Mouse (Mus musculus) CH12.LX (cell line): ENCODE data around the gene Akr1b8. TPM values are rescaled to one million over a fixed set of nuclear protein-coding genes. Genes with fewer than 3 reads are reported as not detected.

ENCODE experiments used
- DNase-seq: peaks from one replicate; pipeline ENCODE4 v3.0.0-alpha.2; 2013; ENCODE audit errors: extremely low read depth
- H3K27ac ChIP-seq: 2 replicates; pipeline ENCODE4 v1.5.1; 2012; ENCODE audit warnings: low read depth, mild to moderate bottlenecking, control low read depth, moderate library complexity; ENCODE audit not compliant: insufficient read depth
- H3K27me3 ChIP-seq: replicated peaks from 2 replicates; pipeline ENCODE3; 2012; ENCODE audit warnings: inconsistent platforms
- H3K36me3 ChIP-seq, 2 experiments: replicated peaks in 1 of 2; 2 replicates each; pipeline versions ENCODE3 to v1.6.1; 2012; ENCODE audit warnings: inconsistent platforms in 1 of 2, low read length in 1 of 2, mild to moderate bottlenecking in 1 of 2, mixed read lengths in 1 of 2, moderate library complexity in 1 of 2; ENCODE audit not compliant: control insufficient read depth in 1 of 2, insufficient read depth in 1 of 2
- H3K4me1 ChIP-seq, 2 experiments: 2 replicates each; pipeline ENCODE4 v1.6.1; 2012; ENCODE audit warnings: inconsistent platforms in 1 of 2, moderate library complexity in 1 of 2; ENCODE audit not compliant: insufficient read depth in 2 of 2, control insufficient read depth in 1 of 2
- H3K4me2 ChIP-seq: 2 replicates; pipeline ENCODE4 v1.6.1; 2012; ENCODE audit warnings: low read depth, mild to moderate bottlenecking, control low read depth; ENCODE audit not compliant: poor library complexity, insufficient read depth, severe bottlenecking
- H3K4me3 ChIP-seq, 3 experiments: fragments of 150-350 bp in 1 of 3; sonication (generic) in 1 of 3; replicated peaks in 1 of 3; 2 replicates each; pipeline versions ENCODE3 to v1.5.1; 2011 to 2012; ENCODE audit warnings: low read depth in 2 of 3, low read length in 2 of 3, mild to moderate bottlenecking in 2 of 3, moderate library complexity in 2 of 3, control low read depth in 1 of 3, improper control_type of control experiment in 1 of 3, inconsistent platforms in 1 of 3, mixed read lengths in 1 of 3; ENCODE audit not compliant: poor library complexity in 1 of 3
- H3K79me2 ChIP-seq: replicated peaks from 2 replicates; pipeline ENCODE4 v1.6.1; 2012; ENCODE audit warnings: mild to moderate bottlenecking, moderate library complexity; ENCODE audit not compliant: control insufficient read depth, poor library complexity, insufficient read depth, severe bottlenecking; ENCODE audit errors: extremely low read depth
- H3K9ac ChIP-seq: 2 replicates; pipeline ENCODE4 v1.6.1; 2012; ENCODE audit warnings: low read depth, mild to moderate bottlenecking, control low read depth, moderate library complexity; ENCODE audit not compliant: insufficient read depth
- H3K9me3 ChIP-seq: replicated peaks from 2 replicates; pipeline ENCODE3; 2012; ENCODE audit warnings: low read length, inconsistent platforms, mixed read lengths
- BHLHE40 ChIP-seq: IDR thresholded peaks from 2 replicates; pipeline ENCODE4 v1.6.1; 2011; ENCODE audit warnings: mild to moderate bottlenecking, low read depth, low read length, improper control_type of control experiment
- CHD1 ChIP-seq: IDR thresholded peaks from 2 replicates; pipeline ENCODE4 v1.6.1; 2012; ENCODE audit warnings: low read depth, low read length, improper control_type of control experiment, inconsistent platforms
- CHD2 ChIP-seq: IDR thresholded peaks from 2 replicates; pipeline ENCODE4 v1.6.1; 2011; ENCODE audit warnings: low read length, improper control_type of control experiment
- ELF1 ChIP-seq: IDR thresholded peaks from 2 replicates; pipeline ENCODE4 v1.6.1; 2014; ENCODE audit warnings: low read depth, mild to moderate bottlenecking, inconsistent platforms, low read length, improper control_type of control experiment
- EP300 ChIP-seq: IDR thresholded peaks from 2 replicates; pipeline ENCODE4 v1.6.1; 2011; ENCODE audit warnings: low read length, improper control_type of control experiment
- ETS1 ChIP-seq: conservative IDR thresholded peaks from 2 replicates; pipeline ENCODE4 v1.6.1; 2012; ENCODE audit warnings: low read depth, mild to moderate bottlenecking, inconsistent platforms, low read length, improper control_type of control experiment, moderate library complexity
- HCFC1 ChIP-seq: IDR thresholded peaks from 2 replicates; pipeline ENCODE4 v1.6.1; 2012; ENCODE audit warnings: low read depth, mild to moderate bottlenecking, inconsistent platforms, low read length, improper control_type of control experiment
- IRF4 ChIP-seq: IDR thresholded peaks from 2 replicates; pipeline ENCODE4 v1.6.1; 2014; ENCODE audit warnings: low read depth, mild to moderate bottlenecking, inconsistent platforms, low read length, improper control_type of control experiment
- JUN ChIP-seq: IDR thresholded peaks from 2 replicates; pipeline ENCODE4 v1.6.1; 2011; ENCODE audit warnings: low read depth, mild to moderate bottlenecking, low read length, improper control_type of control experiment, moderate library complexity; ENCODE audit not compliant: insufficient read depth
- JUND ChIP-seq: conservative IDR thresholded peaks from 2 replicates; pipeline ENCODE4 v1.6.1; 2011; ENCODE audit warnings: low read depth, low read length, improper control_type of control experiment
- KAT2A ChIP-seq: IDR thresholded peaks from 2 replicates; pipeline ENCODE4 v1.6.1; 2012; ENCODE audit warnings: low read length, improper control_type of control experiment, inconsistent platforms; ENCODE audit not compliant: insufficient replicate concordance
- MAFK ChIP-seq: IDR thresholded peaks from 2 replicates; pipeline ENCODE4 v1.6.1; 2011; ENCODE audit warnings: low read length, improper control_type of control experiment; ENCODE audit not compliant: insufficient replicate concordance
- MAZ ChIP-seq: IDR thresholded peaks from 2 replicates; pipeline ENCODE4 v1.6.1; 2012; ENCODE audit warnings: low read depth, mild to moderate bottlenecking, inconsistent platforms, low read length, improper control_type of control experiment, moderate library complexity
- MEF2A ChIP-seq: IDR thresholded peaks from 2 replicates; pipeline ENCODE4 v1.6.1; 2014; ENCODE audit warnings: low read depth, mild to moderate bottlenecking, inconsistent platforms, low read length, improper control_type of control experiment, borderline replicate concordance
- MXI1 ChIP-seq: IDR thresholded peaks from 2 replicates; pipeline ENCODE4 v1.6.1; 2011; ENCODE audit warnings: mild to moderate bottlenecking, low read depth, low read length, improper control_type of control experiment
- MYC ChIP-seq: IDR thresholded peaks from 2 replicates; pipeline ENCODE4 v1.6.1; 2011; ENCODE audit warnings: low read depth, mild to moderate bottlenecking, improper control_type of control experiment, low read length
- NELFE ChIP-seq: IDR thresholded peaks from 2 replicates; pipeline ENCODE4 v1.6.1; 2011; ENCODE audit warnings: low read depth, low read length, improper control_type of control experiment
- NRF1 ChIP-seq: IDR thresholded peaks from 2 replicates; pipeline ENCODE4 v1.6.1; 2014; ENCODE audit warnings: low read depth, mild to moderate bottlenecking, inconsistent platforms, low read length, improper control_type of control experiment, moderate library complexity
- POLR2A ChIP-seq: IDR thresholded peaks from 2 replicates; pipeline ENCODE4 v1.6.1; 2011; ENCODE audit warnings: low read depth, mild to moderate bottlenecking, improper control_type of control experiment, low read length
- POLR2AphosphoS2 ChIP-seq: IDR thresholded peaks from 2 replicates; pipeline ENCODE4 v1.6.1; 2011; ENCODE audit warnings: low read depth, low read length, improper control_type of control experiment
- RCOR1 ChIP-seq: conservative IDR thresholded peaks from 2 replicates; pipeline ENCODE4 v1.6.1; 2012; ENCODE audit warnings: low read depth, mild to moderate bottlenecking, inconsistent platforms, low read length, improper control_type of control experiment
- SIN3A ChIP-seq: IDR thresholded peaks from 2 replicates; pipeline ENCODE4 v1.6.1; 2012; ENCODE audit warnings: low read length, improper control_type of control experiment, inconsistent platforms
- TBP ChIP-seq: conservative IDR thresholded peaks from 2 replicates; pipeline ENCODE4 v1.6.1; 2011; ENCODE audit warnings: low read depth, low read length, improper control_type of control experiment
- TCF12 ChIP-seq: IDR thresholded peaks from 2 replicates; pipeline ENCODE4 v1.6.1; 2014; ENCODE audit warnings: low read depth, mild to moderate bottlenecking, inconsistent platforms, low read length, improper control_type of control experiment
- UBTF ChIP-seq: IDR thresholded peaks from 2 replicates; pipeline ENCODE4 v1.6.1; 2012; ENCODE audit warnings: low read depth, mild to moderate bottlenecking, inconsistent platforms, low read length, improper control_type of control experiment, moderate library complexity
- USF2 ChIP-seq: conservative IDR thresholded peaks from 2 replicates; pipeline ENCODE4 v1.6.1; 2011; ENCODE audit warnings: low read depth, low read length, improper control_type of control experiment
- ZKSCAN1 ChIP-seq: IDR thresholded peaks from 2 replicates; pipeline ENCODE4 v1.6.1; 2012; ENCODE audit warnings: low read depth, inconsistent platforms, low read length, improper control_type of control experiment, borderline replicate concordance
- ZMIZ1 ChIP-seq: IDR thresholded peaks from 2 replicates; pipeline ENCODE4 v1.6.1; 2012; ENCODE audit warnings: low read depth, mild to moderate bottlenecking, inconsistent platforms, low read length, improper control_type of control experiment
- ZNF384 ChIP-seq: IDR thresholded peaks from 2 replicates; pipeline ENCODE4 v1.6.1; 2012; ENCODE audit warnings: low read depth, low read length, improper control_type of control experiment, inconsistent platforms
- dilution Hi-C: fragments of 300-500 bp; cut with MboI; formaldehyde crosslinking; loops from 2 replicates; pipeline ENCODE4 v1.14.3; 2020; ENCODE audit warnings: low sequenced_read_pairs; ENCODE audit not compliant: extremely low pct_unique_long_range_greater_than_20kb, extremely low pct_ligation_motif_present
- in situ Hi-C: fragments of 300-500 bp; cut with MboI; formaldehyde crosslinking; loops from 3 replicates; pipeline ENCODE4 v1.14.3; 2019; ENCODE audit warnings: low sequenced_read_pairs, low pct_ligation_motif_present, low pct_unique_long_range_greater_than_20kb, mixed read lengths
- polyA plus RNA-seq: library from polyadenylated mRNA; unstranded; fragments of >175 nt; gene quantifications from 2 replicates; pipeline ENCODE4 v1.2.1, GENCODE M21; 2012; ENCODE audit warnings: low read depth; ENCODE audit not compliant: insufficient read length
- total RNA-seq, 2 experiments: library from RNA; depleted of rRNA; stranded (reverse); fragments of 300-350 nt in 1 of 2; fragments of >200 nt in 1 of 2; gene quantifications; 2 replicates each; pipeline ENCODE4 v1.2.3; 2012 to 2014

Akr1b8 gene
- total and polyA plus RNA-seq, 3 experiments: 0.21 TPM; not detected in 2

DNA sequence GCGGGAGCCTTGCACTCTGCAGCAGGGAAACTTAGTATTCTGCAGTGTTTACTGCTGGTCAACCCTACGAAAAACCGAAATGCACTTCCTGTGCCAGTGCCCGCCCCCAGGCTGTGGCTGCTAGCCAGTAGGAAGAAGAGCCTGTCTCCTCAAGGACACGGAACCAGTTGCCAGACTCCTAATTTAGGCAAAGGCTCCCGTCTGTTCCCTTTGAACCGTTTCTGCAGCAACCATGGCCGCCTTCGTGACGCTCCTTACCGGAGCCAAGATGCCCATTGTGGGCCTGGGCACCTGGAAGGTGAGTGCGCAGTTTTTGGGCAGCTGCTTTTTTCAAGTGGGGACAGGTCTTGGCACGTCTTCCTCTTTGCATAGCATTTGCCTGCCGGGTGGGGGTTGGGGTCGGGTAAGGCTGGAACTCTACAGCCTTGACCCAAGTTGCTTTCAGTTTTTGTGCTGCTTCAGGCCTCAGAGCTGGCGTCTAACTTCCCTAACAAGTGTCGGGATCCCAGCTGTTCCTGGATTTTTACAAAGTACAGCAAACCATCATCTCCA is 30.3 kb downstream of the Akr1b8 start, which contains the start of gene Akr1b10:
TSS of gene Akr1b10 (plus strand) at position 109 of the 552 bp plus-strand sequence.
- Histone ChIP-seq H3K4me2 (peak within 1 kb of the TSS; percentile 73), H3K79me2 (peaks cover 12% of the 10 kb centered on the region; the same call in 1 of the 2 replicates), H3K27me3 (no peaks in the 10 kb centered on the region), H3K9me3 (peaks cover 4% of the 10 kb centered on the region), H3K27ac (peak within 1 kb of the TSS; percentile 92), H3K4me3 (peak within 1 kb of the TSS; percentile 45 to 68 (median 62)), H3K4me1 (peaks cover 0 to 25% of the 10 kb centered on the region in 2 experiments; a peak in 2 of 4 replicates), H3K9ac (peak within 1 kb of the TSS; percentile 95)
- dilution Hi-C loops: no loop called here
- peak; percentile 88 for DNase-seq
- TF ChIP-seq ELF1: peak; percentile 85
- TF ChIP-seq MAFK: no peak
- TF ChIP-seq RCOR1: no peak
- no peak for TF ChIP-seq MXI1
- no peak; the same call in 1 of the 2 replicates for TF ChIP-seq MYC
- peak; percentile 88 for TF ChIP-seq NELFE
- peak; percentile 52; the same call in 1 of the 2 replicates for TF ChIP-seq NRF1
- 0 out of 2 replicates have a peak, but pooled peaks have one; percentile 27 for TF ChIP-seq KAT2A
- peak; percentile 79; the same call in 1 of the 2 replicates for TF ChIP-seq ZMIZ1
- peak; percentile 99 for TF ChIP-seq CHD1
- TF ChIP-seq POLR2A: peak; percentile 90
- peak; percentile 89; the same call in 1 of the 2 replicates for TF ChIP-seq POLR2AphosphoS2
- TF ChIP-seq JUND: no peak
- TF ChIP-seq MEF2A: no peak
- TF ChIP-seq USF2: no peak
- TF ChIP-seq EP300: peak; percentile 50
- peak; percentile 93 for TF ChIP-seq TBP
- TF ChIP-seq HCFC1: peak; percentile 54
- TF ChIP-seq SIN3A: peak; percentile 92; the same call in 1 of the 2 replicates
- peak; percentile 56 for TF ChIP-seq IRF4
- TF ChIP-seq ETS1: no peak; the same call in 1 of the 2 replicates
- no peak for TF ChIP-seq ZKSCAN1
- no peak for TF ChIP-seq JUN
- no peak for TF ChIP-seq UBTF
- TF ChIP-seq CHD2: peak; percentile 92
- peak; percentile 83 for TF ChIP-seq BHLHE40
- TF ChIP-seq ZNF384: peak; percentile 87
- peak; percentile 31 for TF ChIP-seq MAZ
- peak; percentile 90 for TF ChIP-seq TCF12
- TF ChIP-seq, all 38 proteins: peak for 18
- H3K36me3 ChIP-seq: peaks cover 20 to 34% of the 10 kb centered on the region in 2 experiments
- in situ Hi-C loops: no loop called here
